Mouse (Mus musculus) cerebellum, postnatal 10 days (tissue): ENCODE results near the gene Npsr1.
A peak's percentile ranks its signal among the peaks of the same experiment; 100 is the strongest.

Experiments used
- DNase-seq, 2 experiments: peaks; one replicate each; pipeline ENCODE4 v3.0.0; 2021; ENCODE audit warnings: mixed read lengths in 2 of 2

Gene Npsr1

GRCm38 (mm10) chr9:24097696-24098095, at the start of gene Npsr1:
Gene Npsr1 (plus strand): TSS chr9:24097996.
- DNase-seq: no peak

GRCm38 (mm10) chr9:24051538-24051937, 46.3 kb upstream of the Npsr1 start:
- DNase-seq: no peak

GRCm38 (mm10) chr9:24063251-24063650, 34.5 kb upstream of the Npsr1 start:
- DNase-seq: peak; percentile 8 to 21

GRCm38 (mm10) chr9:24071664-24072063, 26.1 kb upstream of the Npsr1 start:
- DNase-seq: no peak

- no peak for DNase-seq
These were observed 20.2 kb upstream of the Npsr1 start for GRCm38 (mm10) chr9:24077596-24077995.

GRCm38 (mm10) chr9:24091875-24092274, 5.9 kb upstream of the Npsr1 start:
- DNase-seq: no peak

- DNase-seq: no peak
These were observed 730 bp downstream of the Npsr1 start for GRCm38 (mm10) chr9:24098526-24098925.

GRCm38 (mm10) chr9:24099631-24100030, 1.8 kb downstream of the Npsr1 start:
- DNase-seq: peak; percentile 81 to 83

GRCm38 (mm10) chr9:24119423-24119822, 21.6 kb downstream of the Npsr1 start:
- DNase-seq: peak; percentile 78 to 84

GRCm38 (mm10) chr9:24133142-24133541, 35.3 kb downstream of the Npsr1 start:
- no peak for DNase-seq

- no peak for DNase-seq
These were observed 38.6 kb downstream of the Npsr1 start for GRCm38 (mm10) chr9:24136354-24136753.

- no peak for DNase-seq
These were observed 46.5 kb downstream of the Npsr1 start for GRCm38 (mm10) chr9:24144341-24144740.

- no peak for DNase-seq
These were observed 59.4 kb downstream of the Npsr1 start for GRCm38 (mm10) chr9:24157208-24157607.

- DNase-seq: no peak
These were observed 62.6 kb downstream of the Npsr1 start for GRCm38 (mm10) chr9:24160409-24160808.

- DNase-seq: no peak
These were observed 70.7 kb downstream of the Npsr1 start for GRCm38 (mm10) chr9:24168501-24168900.

- no peak for DNase-seq
These were observed 72.9 kb downstream of the Npsr1 start for GRCm38 (mm10) chr9:24170728-24171127.

GRCm38 (mm10) chr9:24178744-24179143, 80.9 kb downstream of the Npsr1 start:
- no peak for DNase-seq

- peak in 1 of 2 experiments; percentile 29 for DNase-seq
These were observed 83.1 kb downstream of the Npsr1 start for GRCm38 (mm10) chr9:24180926-24181325.

GRCm38 (mm10) chr9:24186289-24186688, 88.5 kb downstream of the Npsr1 start:
- DNase-seq: peak; percentile 78 to 80

- DNase-seq: peak; percentile 66 to 78
These were observed 91.9 kb downstream of the Npsr1 start for GRCm38 (mm10) chr9:24189511-24190260.

- peak; percentile 47 to 53 for DNase-seq
These were observed 92.4 kb downstream of the Npsr1 start for GRCm38 (mm10) chr9:24190261-24190588.

- DNase-seq: no peak
These were observed 100.5 kb downstream of the Npsr1 start for GRCm38 (mm10) chr9:24198254-24198653.

- DNase-seq: no peak
These were observed 113.8 kb downstream of the Npsr1 start for GRCm38 (mm10) chr9:24211636-24212035.

GRCm38 (mm10) chr9:24217721-24218120, 119.9 kb downstream of the Npsr1 start:
- DNase-seq: no peak

GRCm38 (mm10) chr9:24236461-24236860, 138.7 kb downstream of the Npsr1 start:
- DNase-seq: no peak
